Mouse (Mus musculus) liver, embryonic 14.5 days (tissue): Measurements from ENCODE around the gene Dio1.

Source experiments
- CTCF ChIP-seq: IDR thresholded peaks from 2 replicates; pipeline ENCODE4 v1.5.1; 2016; ENCODE audit warnings: antibody characterized with exemption, low read depth, control low read depth
- EP300 ChIP-seq: IDR thresholded peaks from 2 replicates; pipeline ENCODE4 v1.6.1; 2016; ENCODE audit warnings: antibody characterized with exemption, low read depth

GRCm38 (mm10) chr4:107306966-107307365 lies at the start of gene Dio1:
- TF ChIP-seq CTCF (no peak), EP300 (no peak)
